24 mouse cellular contexts compared by ENCODE assay signal in the genomic region with DNA sequence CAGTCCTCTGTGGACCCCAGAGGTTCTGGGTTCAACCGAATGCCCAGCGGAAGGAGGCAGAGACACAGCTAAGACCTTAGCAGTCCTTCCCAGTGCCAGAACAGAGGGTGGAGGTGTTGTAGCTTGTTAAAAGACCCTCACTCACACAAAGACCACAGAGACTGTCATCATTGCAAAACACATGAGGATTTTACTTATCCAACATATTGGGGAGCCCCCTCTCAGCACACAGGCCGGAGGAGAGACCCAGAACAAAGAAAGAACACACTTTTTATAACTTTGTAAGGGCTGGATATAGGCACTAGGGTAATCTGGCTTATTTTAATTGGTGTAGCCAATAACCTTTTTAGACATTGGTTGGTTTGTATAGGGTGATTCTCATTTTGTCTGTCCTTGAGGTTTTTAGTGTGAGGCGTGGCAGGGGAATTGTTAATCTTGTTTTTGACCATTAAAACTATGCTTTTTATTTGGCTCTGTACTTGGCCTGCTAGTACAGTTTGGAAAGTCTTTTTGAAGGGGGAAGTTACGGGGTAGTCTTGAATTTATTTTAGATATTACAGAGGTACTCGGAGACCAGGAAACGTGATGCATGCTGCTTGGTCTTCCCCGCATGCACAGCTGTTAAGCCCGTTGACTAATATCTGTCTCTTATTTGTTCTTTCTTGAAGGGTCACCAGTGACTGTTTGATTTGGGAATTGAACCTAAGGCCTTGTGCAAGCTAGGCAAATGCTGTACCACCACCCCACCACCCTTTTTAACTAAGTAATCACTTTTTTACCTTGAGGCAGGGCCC. TPM values are rescaled to one million over a fixed set of nuclear protein-coding genes. Genes with fewer than 3 reads are reported as not detected.
DNase-seq lines count a peak whose midpoint lies in the region; ATAC-seq and TF ChIP-seq lines count a peak whose summit lies in the region.
"Had no signal": no experiment of that assay in that cellular context is flagged by ENCODE, and none has a peak within 500 bp of the region (broad histone marks: within the 10 kb centered on the region; RNA-seq: fewer than 3 reads in every experiment).

No protein-coding gene starts in this region.

- no peaks in the 10 kb centered on the region for H3K79me2 ChIP-seq in CH12.LX (replicated peaks; ENCODE audit: control insufficient read depth, extremely low read depth, insufficient read depth, poor library complexity, severe bottlenecking)
- H3K79me2 ChIP-seq in MEL (ENCODE audit: control insufficient read depth, insufficient read depth, low read length, poor library complexity) = peaks cover 45% of the 10 kb centered on the region

- 97% methylated on average over 9 of the region's 9 CpGs for WGBS in cerebellum, adult 2 months

- no peak for TF ChIP-seq POLR2A in CH12.LX (IDR thresholded peaks at IDR 0.05; ENCODE audit: low read depth, low read length)
- TF ChIP-seq POLR2A in MEL (IDR thresholded peaks at IDR 0.05; ENCODE audit: control insufficient read depth in 1 of 2, insufficient read depth in 1 of 2, low read depth in 1 of 2, low read length in 2 of 2, poor library complexity in 1 of 2) = peak in 1 of 2 experiments; percentile 93; a peak in 2 of 4 replicates
- TF ChIP-seq POLR2A in cerebellum, adult 2 months (IDR thresholded peaks at IDR 0.05; ENCODE audit: borderline replicate concordance, insufficient read depth, low read length) = no peak

- H3K9ac ChIP-seq in CH12.LX (ENCODE audit: insufficient read depth, low read depth) (no peak overlapping the region), MEL (ENCODE audit: control insufficient read depth, low read depth, low read length, poor library complexity, severe bottlenecking) (peak overlapping the region; percentile 95)

- H3K27me3 ChIP-seq in CH12.LX (replicated peaks) = no peaks in the 10 kb centered on the region
- no peaks in the 10 kb centered on the region for H3K27me3 ChIP-seq in MEL (ENCODE audit: control insufficient read depth in 1 of 2, insufficient read depth in 2 of 2, low read length in 2 of 2)
- no peaks in the 10 kb centered on the region for H3K27me3 ChIP-seq in cerebellum, adult 2 months (ENCODE audit: control insufficient read depth, insufficient read depth, low read length)
- H3K27me3 ChIP-seq: Patski had no signal

- dilution Hi-C loops in CH12.LX (cut with MboI; ENCODE audit: extremely low pct_ligation_motif_present, extremely low pct_unique_long_range_greater_than_20kb, low sequenced_read_pairs) = no loop called here

- peaks cover 0 to 46% of the 10 kb centered on the region in 2 experiments; a peak in 2 of 4 replicates for H3K4me1 ChIP-seq in CH12.LX (ENCODE audit: control insufficient read depth in 1 of 2, insufficient read depth in 2 of 2)
- H3K4me1 ChIP-seq in MEL (ENCODE audit: control insufficient read depth in 1 of 2, insufficient read depth in 2 of 2, low read length in 2 of 2) = peaks cover 19 to 44% of the 10 kb centered on the region in 2 experiments
- H3K4me1 ChIP-seq in cerebellum, adult 2 months (ENCODE audit: control insufficient read depth, insufficient read depth, low read length) = no peaks in the 10 kb centered on the region

- H3K4me3 ChIP-seq in CH12.LX (replicated peaks in 1 of 3; ENCODE audit: low read depth in 2 of 3, low read length in 2 of 3, poor library complexity in 1 of 3) (no peak overlapping the region), MEL (ENCODE audit: control insufficient read depth in 1 of 2, insufficient read depth in 1 of 2, low read depth in 2 of 2, low read length in 2 of 2) (peak overlapping the region; percentile 56 to 97)
- no peak overlapping the region for H3K4me3 ChIP-seq in cerebellum, adult 2 months (replicated peaks; ENCODE audit: insufficient read depth, low read depth, low read length)

- no peak for TF ChIP-seq RAD21 in CH12.LX (IDR thresholded peaks at IDR 0.05; ENCODE audit: low read depth, low read length)
- no peak; the same call in 1 of the 2 replicates for TF ChIP-seq RAD21 in MEL (IDR thresholded peaks at IDR 0.05; ENCODE audit: low read depth, low read length)

- no peak for TF ChIP-seq CTCF in CH12.LX (conservative IDR thresholded peaks at IDR 0.05 in 1 of 2, IDR thresholded peaks at IDR 0.05 in 1 of 2; ENCODE audit: low read depth in 2 of 2, low read length in 2 of 2)
- TF ChIP-seq CTCF in MEL (IDR thresholded peaks at IDR 0.05 in 2 of 3, conservative IDR thresholded peaks at IDR 0.05 in 1 of 3; ENCODE audit: control insufficient read depth in 1 of 3, insufficient read depth in 1 of 3, low read depth in 2 of 3, low read length in 3 of 3, poor library complexity in 1 of 3, severe bottlenecking in 1 of 3) = no peak
- TF ChIP-seq CTCF in cerebellum, adult 2 months (IDR thresholded peaks at IDR 0.05; ENCODE audit: borderline replicate concordance, insufficient read depth, low read depth, low read length) = no peak

- in situ Hi-C loops in CH12.LX (cut with MboI; ENCODE audit: low pct_ligation_motif_present, low pct_unique_long_range_greater_than_20kb, low sequenced_read_pairs) = no loop called here

- DNase-seq in CH12.LX (ENCODE audit: extremely low read depth) = peak; percentile 25
- DNase-seq in MEL (ENCODE audit: low read depth, low spot score) = peak; percentile 91
- DNase-seq in MEL-GATA-1-ER (ENCODE audit: extremely low read depth, low read depth) = peak; percentile 91
- no peak for DNase-seq in kidney, postnatal 25 days
- DNase-seq in right cerebral cortex, postnatal 36 days (ENCODE audit: low spot score in 2 of 2) = no peak
- no peak for DNase-seq in layer of hippocampus, adult 9-10 months (ENCODE audit: low spot score)
- DNase-seq in cerebellum, adult 2 months = no peak
- DNase-seq: adrenal gland, adult 2 months; adrenal gland, adult 8-10 months; adrenal gland, postnatal 10 days; adrenal gland, postnatal 14 days; adrenal gland, postnatal 25 days; adrenal gland, postnatal 36 days; B cell, adult 2 months; cerebellum, adult 11 months; cerebellum, adult 11-12 months; cerebellum, adult 18-20 months; cerebellum, adult 8-10 months; cerebellum, adult 9-10 months had no signal

- TF ChIP-seq EP300 in CH12.LX (IDR thresholded peaks at IDR 0.05; ENCODE audit: low read length) = no peak
- peak; percentile 42 to 67; a peak in 2 of 4 replicates for TF ChIP-seq EP300 in MEL (IDR thresholded peaks at IDR 0.05; ENCODE audit: low read depth in 1 of 2, low read length in 2 of 2)

- H3K9me3 ChIP-seq in CH12.LX (replicated peaks; ENCODE audit: low read length) (peaks cover 5% of the 10 kb centered on the region), MEL (replicated peaks; ENCODE audit: insufficient read depth, low read length) (no peaks in the 10 kb centered on the region)
- H3K9me3 ChIP-seq: G1E had no signal

- peak; percentile 27; the same call in 1 of the 2 replicates for ATAC-seq in granulocyte monocyte progenitor cell, adult 5-6 weeks (replicated peaks; ENCODE audit: poor library complexity, severe bottlenecking)
- ATAC-seq: activated CD4-positive, CD25-positive, alpha-beta regulatory T cell, adult 4 months; CD4-positive, CD25-positive, alpha-beta regulatory T cell, adult 4 months; Patski had no signal

- no peak overlapping the region for H3K4me2 ChIP-seq in CH12.LX (ENCODE audit: insufficient read depth, low read depth, poor library complexity, severe bottlenecking)

- H3K27ac ChIP-seq in CH12.LX (ENCODE audit: insufficient read depth, low read depth) = no peak overlapping the region
- H3K27ac ChIP-seq in MEL (ENCODE audit: control insufficient read depth, low read depth, low read length) = peak overlapping the region; percentile 100
- no peak overlapping the region for H3K27ac ChIP-seq in cerebellum, adult 2 months (ENCODE audit: insufficient read depth, low read length)

- H3K36me3 ChIP-seq in CH12.LX (replicated peaks in 1 of 2; ENCODE audit: control insufficient read depth in 1 of 2, insufficient read depth in 1 of 2, low read length in 1 of 2) (no peaks in the 10 kb centered on the region), MEL (ENCODE audit: control insufficient read depth in 1 of 2, insufficient read depth in 2 of 2, low read length in 2 of 2) (peaks cover 5 to 62% of the 10 kb centered on the region in 2 experiments; a peak in 2 of 4 replicates)

TF ChIP-seq in CH12.LX, 34 proteins besides CTCF, POLR2A, EP300 and RAD21:
- no peak; the same call in 1 of the 2 replicates for TF ChIP-seq ETS1 (conservative IDR thresholded peaks at IDR 0.05; ENCODE audit: low read depth, low read length)
- TF ChIP-seq BHLHE40 (IDR thresholded peaks at IDR 0.05; ENCODE audit: low read depth, low read length) = peak; percentile 71

TF ChIP-seq in MEL, 35 proteins besides CTCF, POLR2A, EP300 and RAD21 (continues in another document):
- TF ChIP-seq POLR2AphosphoS5 (IDR thresholded peaks at IDR 0.05; ENCODE audit: borderline replicate concordance, low read depth, low read length) = peak; percentile 91; the same call in 1 of the 2 replicates
- TF ChIP-seq ETS1 (IDR thresholded peaks at IDR 0.05; ENCODE audit: low read depth, low read length) = peak; percentile 81
- no peak for TF ChIP-seq NRF1 (IDR thresholded peaks at IDR 0.05; ENCODE audit: insufficient read depth, low read depth, low read length, poor library complexity, severe bottlenecking)
- no peak for TF ChIP-seq GABPA (IDR thresholded peaks at IDR 0.05; ENCODE audit: low read depth, low read length)
- TF ChIP-seq BHLHE40 (IDR thresholded peaks at IDR 0.05; ENCODE audit: borderline replicate concordance, low read depth, low read length) = peak; percentile 86; the same call in 1 of the 2 replicates
- peak; percentile 60 for TF ChIP-seq TCF12 (IDR thresholded peaks at IDR 0.05; ENCODE audit: low read depth, low read length)
- TF ChIP-seq MAX (IDR thresholded peaks at IDR 0.05; ENCODE audit: low read length) = peak; percentile 86
- TF ChIP-seq USF1 (IDR thresholded peaks at IDR 0.05; ENCODE audit: low read depth, low read length) = no peak
- TF ChIP-seq ZNF384 (IDR thresholded peaks at IDR 0.05; ENCODE audit: low read depth, low read length) = peak; percentile 12; the same call in 1 of the 2 replicates
- TF ChIP-seq ELF1 (IDR thresholded peaks at IDR 0.05; ENCODE audit: low read depth, low read length) = peak; percentile 32; the same call in 1 of the 2 replicates
- TF ChIP-seq UBTF (IDR thresholded peaks at IDR 0.05; ENCODE audit: borderline replicate concordance, insufficient read depth, low read depth, low read length) = no peak
- peak; percentile 71 for TF ChIP-seq HCFC1 (IDR thresholded peaks at IDR 0.05; ENCODE audit: low read depth, low read length)
- peak; percentile 98 for TF ChIP-seq TBP (IDR thresholded peaks at IDR 0.05; ENCODE audit: low read depth, low read length)

RNA-seq across cellular contexts. Expression of gene Fut8, which starts 46.2 kb away (rescaled TPM):
- 40.2 and 60.6 TPM in 2 replicates for total RNA-seq in CH12.LX (2012; rRNA removed)
- total RNA-seq in CH12.LX (2014; rRNA removed) = 124 TPM in 2 replicates
- 75.4 and 86.0 TPM in 2 replicates for polyA plus RNA-seq in CH12.LX (2012; ENCODE audit: insufficient read length, low read depth)
- 61.3 and 82.5 TPM in 2 replicates for total RNA-seq in MEL (2012; rRNA removed)
- 10 to 100 TPM; 73.7 to 90.0 TPM for polyA plus RNA-seq in MEL (2012; ENCODE audit: insufficient read depth in 1 of 2, insufficient read length in 2 of 2, low read depth in 1 of 2, low replicate concordance in 2 of 2, missing spikeins in 1 of 2)
- total RNA-seq in granulocyte monocyte progenitor cell, adult 5-6 weeks (2014; fragmentation: Nextera tagmentation) = 114 and 142 TPM in 2 replicates
- 169 and 181 TPM in 2 replicates for total RNA-seq in granulocyte monocyte progenitor cell, adult 5-6 weeks (2017)
- 47.2 and 47.4 TPM in 2 replicates for polyA plus RNA-seq in cerebellum, adult 2 months (2012; rRNA removed)

Comparison
In these comparisons a context has a peak if more than half of its experiments do, and no peak if none do; other contexts are left out.
1. DNase-seq: peak in CH12.LX (single experiment), MEL (single experiment) and MEL-GATA-1-ER (single experiment); none in kidney, postnatal 25 days (0 of 2), right cerebral cortex, postnatal 36 days (0 of 2), layer of hippocampus, adult 9-10 months (single experiment) and cerebellum, adult 2 months (0 of 2).
2. H3K4me3 ChIP-seq: peak in MEL (2 of 2); none in CH12.LX (0 of 3) and cerebellum, adult 2 months (single experiment).
3. Of the 35 proteins assayed by ChIP-seq in both MEL and CH12.LX: peak only in MEL: CHD1, ELF1, EP300, ETS1, HCFC1, KAT2A and 13 more; only in CH12.LX: none; in both: BHLHE40; in neither: 14; mixed calls (peak in some experiments, not most) for 1.